In genomic region chr16:43501284-43501683, GRCm38 (mm10) we compare ENCODE assay signal across 30 mouse cellular contexts.
DNase-seq lines count a peak whose midpoint lies in the region; ATAC-seq and TF ChIP-seq lines count a peak whose summit lies in the region.
"Had no signal": no experiment of that assay in that cellular context is flagged by ENCODE, and none has a peak within 500 bp of the region (broad histone marks: within the 10 kb centered on the region; RNA-seq: fewer than 3 reads in every experiment).

No protein-coding gene starts in this region.

- 23% methylated on average over 4 of the region's 4 CpGs for WGBS in forebrain, embryonic 16.5 days
- 26% methylated on average over 4 of the region's 4 CpGs for WGBS in forebrain, embryonic 14.5 days
- WGBS in olfactory bulb, adult 2 months: 71% methylated on average over 4 of the region's 4 CpGs
- WGBS in intestine, embryonic 16.5 days: 81% methylated on average over 4 of the region's 4 CpGs

- H3K4me3 ChIP-seq in forebrain, embryonic 16.5 days (replicated peaks; ENCODE audit: low read length): no peak overlapping the region
- H3K4me3 ChIP-seq in forebrain, embryonic 14.5 days (ENCODE audit: low read depth, low read length): no peak overlapping the region
- H3K4me3 ChIP-seq in layer of hippocampus, adult 2 months: no peak overlapping the region
- no peak overlapping the region for H3K4me3 ChIP-seq in olfactory bulb, adult 2 months (ENCODE audit: insufficient read depth, low read depth, low read length)
- no peak overlapping the region for H3K4me3 ChIP-seq in intestine, embryonic 16.5 days (ENCODE audit: low read length)
- H3K4me3 ChIP-seq: embryonic facial prominence, embryonic 10.5 days; embryonic facial prominence, embryonic 15.5 days; forebrain, embryonic 12.5 days; heart, embryonic 12.5 days; intestine, embryonic 15.5 days; left cerebral cortex, adult 2 months; limb, embryonic 13.5 days; lung, embryonic 15.5 days; midbrain, embryonic 10.5 days; neural tube, embryonic 13.5 days; stomach, embryonic 15.5 days had no signal

- TF ChIP-seq POLR2A in olfactory bulb, adult 2 months (IDR thresholded peaks at IDR 0.05; ENCODE audit: insufficient read depth, low read depth, low read length): no peak

- ATAC-seq in forebrain, embryonic 16.5 days: no peak
- ATAC-seq in forebrain, embryonic 14.5 days: no peak
- no peak for ATAC-seq in intestine, embryonic 16.5 days
- ATAC-seq: hindbrain, postnatal 0 days; intestine, embryonic 15.5 days had no signal

- intact Hi-C loops in left cerebral cortex, postnatal 25 days (cut with DNase I): no loop called here

- H3K36me3 ChIP-seq in forebrain, embryonic 16.5 days (ENCODE audit: control insufficient read depth, insufficient read depth): no peaks in the 10 kb centered on the region
- H3K36me3 ChIP-seq in forebrain, embryonic 14.5 days (ENCODE audit: control insufficient read depth, insufficient read depth, low read length): no peaks in the 10 kb centered on the region
- no peaks in the 10 kb centered on the region for H3K36me3 ChIP-seq in intestine, embryonic 16.5 days (ENCODE audit: control insufficient read depth, insufficient read depth, low read length)
- H3K36me3 ChIP-seq: embryonic facial prominence, embryonic 10.5 days; embryonic facial prominence, embryonic 15.5 days; forebrain, embryonic 12.5 days; G1E; heart, embryonic 12.5 days; intestine, embryonic 15.5 days; limb, embryonic 13.5 days; lung, embryonic 15.5 days; midbrain, embryonic 10.5 days; neural tube, embryonic 13.5 days; stomach, embryonic 15.5 days had no signal

- peaks cover 25% of the 10 kb centered on the region for H3K4me1 ChIP-seq in forebrain, embryonic 16.5 days (replicated peaks; ENCODE audit: control insufficient read depth, insufficient read depth, low read length)
- peaks cover 15% of the 10 kb centered on the region for H3K4me1 ChIP-seq in forebrain, embryonic 14.5 days (ENCODE audit: control insufficient read depth, insufficient read depth, low read length)
- H3K4me1 ChIP-seq in olfactory bulb, adult 2 months (ENCODE audit: control insufficient read depth, insufficient read depth, low read length): peaks cover 2% of the 10 kb centered on the region
- H3K4me1 ChIP-seq in intestine, embryonic 16.5 days (ENCODE audit: control insufficient read depth, insufficient read depth, low read length): peaks cover 6% of the 10 kb centered on the region; the same call in 1 of the 2 replicates
- H3K4me1 ChIP-seq: stomach, embryonic 15.5 days had no signal

- no peak overlapping the region for H3K9ac ChIP-seq in forebrain, embryonic 16.5 days (replicated peaks; ENCODE audit: low read depth, low read length)
- H3K9ac ChIP-seq in forebrain, embryonic 14.5 days (ENCODE audit: low read length): no peak overlapping the region
- no peak overlapping the region for H3K9ac ChIP-seq in intestine, embryonic 16.5 days (ENCODE audit: low read depth, low read length)
- H3K9ac ChIP-seq: embryonic facial prominence, embryonic 15.5 days; forebrain, embryonic 12.5 days; heart, embryonic 12.5 days; intestine, embryonic 15.5 days; limb, embryonic 13.5 days; lung, embryonic 15.5 days; neural tube, embryonic 13.5 days; stomach, embryonic 15.5 days had no signal

- no peaks in the 10 kb centered on the region for H3K9me3 ChIP-seq in forebrain, embryonic 16.5 days (ENCODE audit: control insufficient read depth, low read length)
- no peaks in the 10 kb centered on the region for H3K9me3 ChIP-seq in forebrain, embryonic 14.5 days (replicated peaks; ENCODE audit: control insufficient read depth, low read length)
- no peaks in the 10 kb centered on the region for H3K9me3 ChIP-seq in intestine, embryonic 16.5 days (ENCODE audit: control insufficient read depth, low read length)
- H3K9me3 ChIP-seq: embryonic facial prominence, embryonic 10.5 days; embryonic facial prominence, embryonic 15.5 days; forebrain, embryonic 12.5 days; G1E; heart, embryonic 12.5 days; intestine, embryonic 15.5 days; limb, embryonic 13.5 days; lung, embryonic 15.5 days; midbrain, embryonic 10.5 days; neural tube, embryonic 13.5 days; stomach, embryonic 15.5 days had no signal

- H3K27ac ChIP-seq in forebrain, embryonic 16.5 days (ENCODE audit: low read length): 0 out of 2 replicates have a peak overlapping the region, but pooled peaks have one; percentile 5
- no peak overlapping the region for H3K27ac ChIP-seq in forebrain, embryonic 14.5 days (ENCODE audit: low read depth, low read length)
- peak overlapping the region; percentile 99 for H3K27ac ChIP-seq in layer of hippocampus, adult 2 months
- H3K27ac ChIP-seq in olfactory bulb, adult 2 months (ENCODE audit: insufficient read depth, low read depth, low read length): peak overlapping the region; percentile 15; the same call in 1 of the 2 replicates
- H3K27ac ChIP-seq in intestine, embryonic 16.5 days (ENCODE audit: low read length): no peak overlapping the region
- H3K27ac ChIP-seq: embryonic facial prominence, embryonic 10.5 days; embryonic facial prominence, embryonic 15.5 days; intestine, embryonic 15.5 days; left cerebral cortex, adult 2 months; limb, embryonic 13.5 days; lung, embryonic 15.5 days; midbrain, embryonic 10.5 days; stomach, embryonic 15.5 days had no signal

- no peak overlapping the region for H3K4me2 ChIP-seq in forebrain, embryonic 16.5 days (ENCODE audit: low read length)
- H3K4me2 ChIP-seq in forebrain, embryonic 14.5 days (ENCODE audit: low read length): no peak overlapping the region
- no peak overlapping the region for H3K4me2 ChIP-seq in intestine, embryonic 16.5 days (ENCODE audit: low read depth, low read length)
- H3K4me2 ChIP-seq: embryonic facial prominence, embryonic 15.5 days; forebrain, embryonic 12.5 days; heart, embryonic 12.5 days; intestine, embryonic 15.5 days; limb, embryonic 13.5 days; liver, embryonic 11.5 days; lung, embryonic 15.5 days; stomach, embryonic 15.5 days had no signal

- DNase-seq in forebrain, embryonic 14.5 days (ENCODE audit: low spot score): no peak
- DNase-seq in layer of hippocampus, adult 2 months (ENCODE audit: low spot score in 2 of 2): peak in 1 of 2 experiments; percentile 8
- DNase-seq in layer of hippocampus, adult 11-12 months (ENCODE audit: low spot score): no peak
- DNase-seq in brain, adult 2 months (ENCODE audit: low read depth, low spot score): peak; percentile 38
- DNase-seq in left cerebral cortex, postnatal 25 days (ENCODE audit: low spot score in 2 of 2): no peak
- DNase-seq: adrenal gland, postnatal 14 days; cerebellum, postnatal 10 days; gastrocnemius, postnatal 10 days; heart, postnatal 14 days; kidney, adult 9 months; kidney, postnatal 14 days; thymus, postnatal 14 days had no signal

- TF ChIP-seq CTCF in layer of hippocampus, adult 2 months (conservative IDR thresholded peaks at IDR 0.05): no peak
- no peak for TF ChIP-seq CTCF in olfactory bulb, adult 2 months (IDR thresholded peaks at IDR 0.05; ENCODE audit: insufficient read depth, low read depth, low read length)

- no peaks in the 10 kb centered on the region for H3K27me3 ChIP-seq in forebrain, embryonic 16.5 days (replicated peaks; ENCODE audit: control insufficient read depth, insufficient read depth, low read length)
- H3K27me3 ChIP-seq in forebrain, embryonic 14.5 days (replicated peaks; ENCODE audit: control insufficient read depth, insufficient read depth, low read length): no peaks in the 10 kb centered on the region
- H3K27me3 ChIP-seq in intestine, embryonic 16.5 days (replicated peaks; ENCODE audit: control insufficient read depth, insufficient read depth, low read length): no peaks in the 10 kb centered on the region
- H3K27me3 ChIP-seq: embryonic facial prominence, embryonic 15.5 days; forebrain, embryonic 12.5 days; heart, embryonic 12.5 days; intestine, embryonic 15.5 days; lung, embryonic 15.5 days; neural tube, embryonic 13.5 days; Patski; stomach, embryonic 15.5 days had no signal

Comparison
In these comparisons a context has a peak if more than half of its experiments do, and no peak if none do; other contexts are left out.
1. H3K27ac ChIP-seq: peak in forebrain, embryonic 16.5 days (single experiment), layer of hippocampus, adult 2 months (single experiment) and olfactory bulb, adult 2 months (single experiment); none in forebrain, embryonic 14.5 days (single experiment) and intestine, embryonic 16.5 days (single experiment).